In genomic region chr3:51796219-51796828, GRCm38 (mm10) we compare ENCODE assay signal across 7 mouse cellular contexts.
A peak's percentile ranks its signal among the peaks of the same experiment; 100 is the strongest.
DNase-seq lines count a peak whose midpoint lies in the region; ATAC-seq and TF ChIP-seq lines count a peak whose summit lies in the region.

No protein-coding gene starts in this region.

- peak overlapping the region; percentile 42 for H3K4me2 ChIP-seq in hindbrain, embryonic 14.5 days (replicated peaks)
- H3K4me2 ChIP-seq in limb, embryonic 12.5 days, result peak overlapping the region; percentile 27
- H3K4me2 ChIP-seq in midbrain, embryonic 11.5 days, result peak overlapping the region; percentile 18; the same call in 1 of the 2 replicates

- H3K4me3 ChIP-seq in forebrain, embryonic 10.5 days, result peak overlapping the region; percentile 1; the same call in 1 of the 2 replicates
- no peak overlapping the region for H3K4me3 ChIP-seq in hindbrain, embryonic 14.5 days (replicated peaks; ENCODE audit: low read length)
- H3K4me3 ChIP-seq in limb, embryonic 12.5 days (replicated peaks), result no peak overlapping the region
- H3K4me3 ChIP-seq in midbrain, embryonic 11.5 days (ENCODE audit: low read depth, low read length), result no peak overlapping the region
- H3K4me3 ChIP-seq in testis, adult 2 months (ENCODE audit: control insufficient read depth, low read depth, low read length), result peak overlapping the region; percentile 94

- no peak for TF ChIP-seq CTCF in brain, embryonic 14.5 days (IDR thresholded peaks at IDR 0.05; ENCODE audit: borderline replicate concordance, extremely low read depth, insufficient read depth, insufficient read length)
- no peak for TF ChIP-seq CTCF in testis, adult 2 months (IDR thresholded peaks at IDR 0.05; ENCODE audit: control insufficient read depth, insufficient read depth, insufficient replicate concordance, low read depth, low read length)

- H3K4me1 ChIP-seq in forebrain, embryonic 10.5 days, result peaks cover 70% of the 10 kb centered on the region
- H3K4me1 ChIP-seq in hindbrain, embryonic 14.5 days (replicated peaks; ENCODE audit: control insufficient read depth, insufficient read depth, low read length), result peaks cover 36% of the 10 kb centered on the region
- H3K4me1 ChIP-seq in limb, embryonic 12.5 days (replicated peaks), result peaks cover 14% of the 10 kb centered on the region
- peaks cover 32% of the 10 kb centered on the region for H3K4me1 ChIP-seq in midbrain, embryonic 11.5 days (ENCODE audit: control insufficient read depth, insufficient read depth, low read length)
- H3K4me1 ChIP-seq in testis, adult 2 months (ENCODE audit: control insufficient read depth, insufficient read depth, low read length), result peaks cover 8% of the 10 kb centered on the region

- ATAC-seq in hindbrain, embryonic 14.5 days (ENCODE audit: low FRiP score), result peak; percentile 55
- no peak for ATAC-seq in limb, embryonic 12.5 days (ENCODE audit: insufficient number of reproducible peaks, insufficient read depth, low FRiP score, low TSS enrichment, low read depth)
- ATAC-seq in midbrain, embryonic 11.5 days (ENCODE audit: low FRiP score), result peak; percentile 23; the same call in 1 of the 2 replicates

- H3K27me3 ChIP-seq in forebrain, embryonic 10.5 days (ENCODE audit: poor library complexity, severe bottlenecking), result peaks cover 5% of the 10 kb centered on the region; the same call in 1 of the 2 replicates
- H3K27me3 ChIP-seq in hindbrain, embryonic 14.5 days (ENCODE audit: control insufficient read depth, insufficient read depth, low read length), result no peaks in the 10 kb centered on the region
- no peaks in the 10 kb centered on the region for H3K27me3 ChIP-seq in limb, embryonic 12.5 days
- H3K27me3 ChIP-seq in midbrain, embryonic 11.5 days (ENCODE audit: control insufficient read depth, insufficient read depth, low read length), result no peaks in the 10 kb centered on the region
- no peaks in the 10 kb centered on the region for H3K27me3 ChIP-seq in testis, adult 2 months (ENCODE audit: control insufficient read depth, insufficient read depth, low read length)

- H3K36me3 ChIP-seq in forebrain, embryonic 10.5 days (replicated peaks), result no peaks in the 10 kb centered on the region
- H3K36me3 ChIP-seq in hindbrain, embryonic 14.5 days (replicated peaks; ENCODE audit: control insufficient read depth, insufficient read depth), result no peaks in the 10 kb centered on the region
- H3K36me3 ChIP-seq in limb, embryonic 12.5 days, result no peaks in the 10 kb centered on the region
- no peaks in the 10 kb centered on the region for H3K36me3 ChIP-seq in midbrain, embryonic 11.5 days (ENCODE audit: control insufficient read depth, insufficient read depth, low read length)
- no peaks in the 10 kb centered on the region for H3K36me3 ChIP-seq in testis, adult 2 months (ENCODE audit: control insufficient read depth, insufficient read depth, low read length)

- no peak for TF ChIP-seq POLR2A in brain, embryonic 14.5 days (IDR thresholded peaks at IDR 0.05; ENCODE audit: borderline replicate concordance, extremely low read depth, insufficient read depth, insufficient read length, poor library complexity, severe bottlenecking)
- peak; percentile 99 for TF ChIP-seq POLR2A in testis, adult 2 months (IDR thresholded peaks at IDR 0.05; ENCODE audit: control insufficient read depth, low read depth, low read length)

- H3K27ac ChIP-seq in forebrain, embryonic 10.5 days, result peak overlapping the region; percentile 72
- peak overlapping the region; percentile 59 for H3K27ac ChIP-seq in hindbrain, embryonic 14.5 days
- no peak overlapping the region for H3K27ac ChIP-seq in limb, embryonic 12.5 days
- H3K27ac ChIP-seq in midbrain, embryonic 11.5 days (ENCODE audit: low read depth, low read length), result no peak overlapping the region
- H3K27ac ChIP-seq in testis, adult 2 months (ENCODE audit: control insufficient read depth, insufficient read depth, low read depth, low read length), result peak overlapping the region; percentile 97

- DNase-seq in ES-CJ7 (ENCODE audit: low read depth, low spot score), result peak; percentile 5
- peak; percentile 73 for DNase-seq in brain, embryonic 14.5 days (ENCODE audit: low read depth)
- DNase-seq in forebrain, embryonic 10.5 days (ENCODE audit: extremely low spot score, low spot score), result no peak
- peak; percentile 77 for DNase-seq in hindbrain, embryonic 14.5 days (ENCODE audit: low spot score)
- DNase-seq in midbrain, embryonic 11.5 days (ENCODE audit: low spot score, missing footprints), result peak; percentile 84

- 81% methylated on average over 12 of the region's 12 CpGs for WGBS in forebrain, embryonic 10.5 days
- WGBS in hindbrain, embryonic 14.5 days, result 53% methylated on average over 12 of the region's 12 CpGs
- WGBS in limb, embryonic 12.5 days, result 73% methylated on average over 12 of the region's 12 CpGs
- WGBS in midbrain, embryonic 11.5 days, result 77% methylated on average over 12 of the region's 12 CpGs

- no peaks in the 10 kb centered on the region for H3K9me3 ChIP-seq in forebrain, embryonic 10.5 days
- H3K9me3 ChIP-seq in hindbrain, embryonic 14.5 days (ENCODE audit: control insufficient read depth, low read length), result no peaks in the 10 kb centered on the region
- no peaks in the 10 kb centered on the region for H3K9me3 ChIP-seq in limb, embryonic 12.5 days
- no peaks in the 10 kb centered on the region for H3K9me3 ChIP-seq in midbrain, embryonic 11.5 days (ENCODE audit: control insufficient read depth, low read length)

- H3K9ac ChIP-seq in hindbrain, embryonic 14.5 days, result no peak overlapping the region; the same call in 1 of the 2 replicates
- H3K9ac ChIP-seq in limb, embryonic 12.5 days (replicated peaks), result no peak overlapping the region
- no peak overlapping the region; the same call in 1 of the 2 replicates for H3K9ac ChIP-seq in midbrain, embryonic 11.5 days (ENCODE audit: low read length)

Comparison
In these comparisons a context has a peak if more than half of its experiments do, and no peak if none do; other contexts are left out.
1. H3K27ac ChIP-seq: peak in forebrain, embryonic 10.5 days (single experiment), hindbrain, embryonic 14.5 days (single experiment) and testis, adult 2 months (single experiment); none in limb, embryonic 12.5 days (single experiment) and midbrain, embryonic 11.5 days (single experiment).
2. H3K4me3 ChIP-seq: peak in forebrain, embryonic 10.5 days (single experiment) and testis, adult 2 months (single experiment); none in hindbrain, embryonic 14.5 days (single experiment), limb, embryonic 12.5 days (single experiment) and midbrain, embryonic 11.5 days (single experiment).
3. Peak in every context shown above with its lines, with median percentiles within 50 percentile points of each other: H3K4me2 ChIP-seq.